Mouse (Mus musculus): ENCODE measurements at regions not wholly inside any gene's neighbourhood (a gene's known extent, or its start where the extent isn't known, plus 50 kb on each side); places are given as distances from the start of the nearest gene placed in this dataset.

GRCm38 (mm10) chr4:8366978-8367377 lies 128.1 kb upstream of the Car8 start:
- no peak for TF ChIP-seq E2F4 (IDR thresholded peaks at IDR 0.05; ENCODE audit: borderline replicate concordance, low read depth, low read length)
- TF ChIP-seq CTCF (IDR thresholded peaks at IDR 0.05 in 2 of 3, conservative IDR thresholded peaks at IDR 0.05 in 1 of 3; ENCODE audit: control insufficient read depth in 1 of 3, insufficient read depth in 1 of 3, low read depth in 2 of 3, low read length in 3 of 3, poor library complexity in 1 of 3, severe bottlenecking in 1 of 3) = no peak
- no peak for TF ChIP-seq EP300 (IDR thresholded peaks at IDR 0.05; ENCODE audit: low read depth in 1 of 2, low read length in 2 of 2)
- TF ChIP-seq UBTF (IDR thresholded peaks at IDR 0.05; ENCODE audit: borderline replicate concordance, insufficient read depth, low read depth, low read length) = no peak
- no peak for TF ChIP-seq POLR2AphosphoS2 (IDR thresholded peaks at IDR 0.05; ENCODE audit: low read length)
- TF ChIP-seq POLR2A (IDR thresholded peaks at IDR 0.05; ENCODE audit: control insufficient read depth in 1 of 2, insufficient read depth in 1 of 2, low read depth in 1 of 2, low read length in 2 of 2, poor library complexity in 1 of 2) = no peak
- TF ChIP-seq ZKSCAN1 (IDR thresholded peaks at IDR 0.05; ENCODE audit: low read depth, low read length) = no peak
- no peak for TF ChIP-seq TAL1 (IDR thresholded peaks at IDR 0.05; ENCODE audit: low read length)
- no peak for TF ChIP-seq JUND (IDR thresholded peaks at IDR 0.05; ENCODE audit: low read depth, low read length)
- TF ChIP-seq TBP (IDR thresholded peaks at IDR 0.05; ENCODE audit: low read depth, low read length) = no peak
- no peak for TF ChIP-seq RAD21 (IDR thresholded peaks at IDR 0.05; ENCODE audit: low read depth, low read length)
- TF ChIP-seq NELFE (IDR thresholded peaks at IDR 0.05; ENCODE audit: low read depth, low read length) = no peak
- TF ChIP-seq ETS1 (IDR thresholded peaks at IDR 0.05; ENCODE audit: low read depth, low read length) = no peak

Measured in MEL (cell line).